Mouse (Mus musculus) cerebellum, postnatal 14 days (tissue): ENCODE results near the gene Poc1a.

Experiments
- DNase-seq, 2 experiments: peaks; one replicate each; pipeline ENCODE4 v3.0.0; 2021; ENCODE audit warnings: mixed read lengths in 2 of 2

Gene Poc1a

DNA sequence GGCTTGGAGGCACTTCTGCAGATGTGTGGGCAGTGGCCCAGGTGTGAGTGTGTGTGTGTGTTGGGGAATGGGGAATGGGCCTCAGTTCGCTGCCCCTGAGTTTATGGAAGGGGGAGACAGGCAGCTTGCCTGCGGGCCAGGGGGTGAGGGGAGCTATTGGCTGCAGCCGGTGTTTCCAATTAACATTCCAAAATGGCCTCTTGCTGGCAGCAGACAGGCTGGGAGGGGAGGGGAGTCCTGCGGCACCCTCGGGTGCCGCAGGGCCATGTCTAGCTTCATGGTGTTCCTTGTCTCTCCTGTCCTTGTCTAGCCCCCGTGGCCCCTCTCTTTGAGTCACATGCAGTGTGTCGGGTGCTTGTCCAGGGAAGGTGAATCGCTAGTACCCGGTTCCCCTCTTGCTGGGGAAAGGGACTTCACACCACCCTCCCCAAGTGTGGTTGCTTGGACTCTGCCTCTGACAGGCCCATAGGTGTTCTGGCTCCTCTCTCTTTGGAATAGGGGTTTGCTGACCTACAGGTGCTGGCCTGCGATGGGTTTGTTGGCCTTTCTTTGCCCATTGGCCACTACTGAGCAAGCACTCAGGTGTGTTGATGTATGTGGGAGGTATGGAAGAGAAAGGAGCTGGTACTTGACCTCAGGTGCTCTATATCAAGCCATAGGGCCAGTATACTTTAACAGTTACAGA lies 89.1 kb downstream of the Poc1a start:
- DNase-seq = peak; percentile 52 to 61

GRCm38 (mm10) chr9:106370620-106371383 lies 89.9 kb downstream of the Poc1a start:
- no peak for DNase-seq

- DNase-seq = no peak
Measured at GRCm38 (mm10) chr9:106371384-106371671, 90.5 kb downstream of the Poc1a start.

DNA sequence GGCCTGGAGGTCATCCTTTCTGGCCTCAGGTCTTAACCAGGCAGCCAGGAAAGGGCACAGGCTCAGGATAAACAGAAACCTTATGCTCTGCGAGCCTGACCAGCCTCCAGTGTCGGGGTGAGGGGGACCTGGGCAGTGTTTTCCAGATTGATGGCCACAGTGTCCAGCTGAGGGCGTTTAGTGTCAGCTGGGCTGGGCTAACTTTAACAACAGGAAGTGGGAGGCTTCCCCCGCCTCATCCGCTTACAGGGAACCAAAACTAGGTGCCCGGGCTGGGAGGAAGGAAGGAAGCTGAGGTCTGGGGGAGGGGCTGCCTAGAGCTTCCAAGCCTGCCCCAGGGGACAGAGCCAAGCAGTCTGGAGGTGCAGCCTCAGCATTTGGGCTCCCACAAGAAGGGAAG lies 90.9 kb downstream of the Poc1a start:
- peak in 1 of 2 experiments; percentile 34 for DNase-seq

DNA sequence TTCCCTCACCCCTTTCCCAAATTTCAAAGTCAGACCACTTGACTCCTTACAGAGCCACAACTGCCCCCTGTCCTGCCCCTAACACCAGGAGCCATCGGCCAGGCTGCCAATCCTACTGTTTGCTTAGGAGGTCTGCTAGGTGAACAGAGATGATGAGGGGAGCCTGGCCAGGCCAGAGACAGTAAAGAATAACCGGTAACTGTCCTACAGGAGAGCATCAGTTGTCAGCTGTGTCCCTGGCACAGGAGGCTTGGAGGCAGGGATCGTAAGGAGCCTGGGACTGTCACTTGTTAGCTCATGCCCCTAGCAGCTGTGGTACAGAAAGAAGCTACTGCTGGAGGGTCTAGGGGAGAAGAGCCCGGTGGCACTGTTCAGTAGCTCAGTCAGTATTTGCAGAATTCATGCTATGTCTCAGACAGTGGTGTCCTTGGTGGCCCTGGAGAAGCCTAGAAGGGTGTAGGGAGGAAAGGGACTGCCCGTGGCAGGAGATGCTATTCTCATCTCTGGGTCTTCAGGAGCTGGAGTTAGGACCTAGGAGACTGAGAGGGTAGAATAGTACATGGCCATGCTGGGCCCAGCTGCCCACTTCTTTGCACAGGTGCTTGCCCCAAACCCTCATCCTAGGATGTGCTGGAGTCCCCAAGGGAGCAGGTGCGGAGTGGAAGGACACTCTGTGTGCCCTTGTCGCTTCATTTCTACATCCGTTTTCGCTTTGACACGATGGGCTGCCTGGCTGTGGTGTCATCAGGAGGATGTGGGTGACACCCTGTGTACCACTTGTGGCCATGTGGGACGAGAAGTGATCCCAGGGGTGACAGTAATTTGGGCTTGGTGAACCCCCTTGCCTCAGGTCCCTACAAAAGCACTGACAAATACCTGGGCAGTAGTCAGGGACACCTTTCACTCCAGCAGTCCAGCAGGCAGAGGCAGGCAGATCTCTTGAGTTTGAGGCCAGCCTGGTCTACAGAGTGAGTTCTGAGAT lies 91.9 kb downstream of the Poc1a start:
- DNase-seq = no peak

- peak in 1 of 2 experiments; percentile 31 for DNase-seq
Measured at GRCm38 (mm10) chr9:106373973-106374372, 93.1 kb downstream of the Poc1a start.

- DNase-seq = peak in 1 of 2 experiments; percentile 31
Measured at GRCm38 (mm10) chr9:106377247-106377646, 96.4 kb downstream of the Poc1a start.

DNA sequence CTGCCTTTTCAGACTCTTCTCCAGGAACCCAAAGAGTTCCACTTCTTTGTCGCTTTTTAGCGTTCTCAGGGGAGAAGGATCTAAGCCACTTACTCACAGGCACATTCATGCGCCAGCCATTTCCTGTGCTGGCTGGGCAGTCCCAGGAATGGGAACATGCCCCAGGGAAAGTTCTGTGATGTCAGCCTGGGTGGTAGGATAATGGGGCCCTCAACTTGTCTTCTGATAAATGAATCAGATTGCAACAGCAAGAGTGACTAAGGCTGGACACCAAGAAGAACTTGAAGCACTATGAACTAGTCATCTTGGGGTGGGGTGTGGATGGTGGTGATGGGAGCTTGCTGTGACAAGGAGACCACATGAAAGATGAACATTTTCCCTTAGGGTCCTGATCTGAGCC lies 97.2 kb downstream of the Poc1a start:
- DNase-seq = no peak

GRCm38 (mm10) chr9:106378753-106379152 lies 97.9 kb downstream of the Poc1a start:
- DNase-seq = no peak

DNA sequence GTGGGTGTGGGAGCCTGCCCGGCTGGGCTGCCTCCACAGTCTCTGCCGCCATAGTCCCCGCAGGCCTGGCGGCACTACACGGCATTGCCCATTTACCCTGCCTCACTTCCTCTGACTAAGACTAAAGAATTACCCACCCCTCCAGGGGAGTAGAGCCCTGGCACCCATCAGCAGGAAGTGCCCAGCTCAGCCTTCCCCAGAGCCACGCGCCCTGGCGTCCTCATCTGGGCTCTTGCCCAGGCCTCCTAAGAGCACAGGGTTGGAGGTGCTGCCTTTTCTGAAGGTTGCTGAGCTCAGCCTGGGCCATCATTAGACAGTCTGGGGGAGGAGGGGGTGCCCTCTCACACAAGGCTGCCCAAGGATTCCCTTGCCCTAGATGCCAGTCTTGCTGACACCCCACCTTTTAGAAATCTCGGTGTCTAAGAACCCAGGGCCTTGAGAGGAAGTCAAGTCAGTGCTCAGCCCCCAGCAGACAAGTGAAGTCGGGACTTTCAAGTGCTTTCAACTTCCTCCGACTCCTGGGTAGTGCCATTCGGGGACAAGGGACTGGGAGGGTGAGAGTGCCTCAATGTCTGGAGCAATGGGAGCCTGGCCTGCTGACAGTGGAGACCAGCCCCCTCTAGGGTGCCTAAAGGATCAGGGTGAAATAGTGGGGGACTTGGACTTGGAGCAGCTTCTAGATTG lies 105.5 kb downstream of the Poc1a start:
- DNase-seq = no peak

DNA sequence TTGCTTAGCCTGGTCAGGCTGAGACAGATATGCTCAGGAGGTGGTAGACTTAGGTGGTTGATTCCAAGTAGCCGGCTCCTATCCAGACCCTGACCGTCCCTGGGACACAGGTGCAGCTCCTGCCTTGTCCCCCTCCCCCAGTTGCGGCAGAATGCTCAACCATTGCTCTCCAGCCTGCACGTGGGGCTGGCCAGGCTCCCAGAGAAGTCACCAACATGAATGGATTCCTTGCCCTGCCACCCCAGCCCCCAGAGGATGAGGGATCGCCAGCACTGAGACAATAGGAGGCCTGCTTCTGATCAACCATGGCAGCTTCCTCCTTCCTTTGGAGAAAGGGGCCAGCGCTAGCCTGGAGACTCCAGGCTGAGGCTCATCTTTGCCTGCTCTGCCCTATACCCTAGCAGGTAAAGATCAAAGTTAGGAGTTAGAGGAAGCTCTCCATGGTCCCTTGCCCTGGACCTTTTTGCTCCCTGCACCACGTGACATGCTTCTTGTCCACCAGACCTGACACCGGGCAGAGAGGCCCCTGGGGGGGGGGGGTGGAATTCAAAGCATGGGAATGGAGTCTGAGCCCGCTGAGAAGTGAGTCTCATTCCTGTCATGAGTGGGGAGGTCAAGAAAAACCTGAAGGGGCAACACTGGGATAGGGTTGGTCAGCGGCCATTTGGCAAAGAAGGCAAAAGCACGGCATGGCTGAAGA lies 112.1 kb downstream of the Poc1a start:
- DNase-seq = no peak

GRCm38 (mm10) chr9:106393548-106393947 lies 112.7 kb downstream of the Poc1a start:
- DNase-seq = no peak

DNA sequence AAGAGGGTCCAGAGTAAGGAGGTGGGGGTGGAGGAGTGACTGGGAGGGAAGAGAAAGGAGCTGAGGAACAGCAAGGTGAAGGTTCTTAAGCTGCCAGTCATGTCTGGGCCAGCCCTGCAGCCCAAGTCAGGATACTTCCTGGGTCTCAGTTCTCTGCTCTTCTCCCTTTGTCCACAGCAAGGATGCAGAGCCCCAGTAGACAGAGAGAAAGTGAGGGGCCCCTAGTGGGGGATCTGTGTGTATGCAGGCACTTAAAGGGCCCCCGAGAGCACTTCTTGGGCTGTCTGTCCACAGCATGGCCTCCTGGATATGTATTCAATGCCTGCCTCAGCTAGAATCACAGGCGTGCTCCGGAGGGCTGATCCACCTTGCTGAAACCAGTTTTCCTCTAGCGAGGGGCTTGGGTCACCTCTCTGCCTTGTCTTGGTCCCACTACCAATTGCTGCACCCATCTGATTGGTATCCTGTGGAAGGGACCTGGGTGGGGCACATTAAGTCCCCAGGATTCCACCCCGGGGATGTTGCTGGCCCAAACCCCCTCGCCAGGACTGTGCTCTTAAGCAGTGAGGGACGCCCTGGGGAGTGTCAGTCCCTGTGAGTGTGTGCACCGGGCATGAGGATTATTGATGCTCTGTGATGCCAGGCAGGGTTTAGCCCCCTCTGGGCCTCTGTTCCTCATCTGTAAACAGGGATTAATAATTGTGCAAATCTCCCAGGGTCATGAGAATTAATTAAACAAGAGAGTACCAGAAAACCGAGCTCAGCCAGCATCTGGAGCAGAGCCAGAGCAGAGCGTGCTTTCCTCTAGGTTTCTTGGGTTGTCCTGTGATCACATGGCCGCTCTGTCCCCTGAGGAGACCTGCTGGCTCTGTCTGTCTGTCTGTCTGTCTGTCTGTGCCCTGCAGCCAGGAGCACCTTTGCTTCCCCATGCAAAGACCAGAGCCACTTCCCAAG lies 114.1 kb downstream of the Poc1a start:
- DNase-seq = no peak

DNA sequence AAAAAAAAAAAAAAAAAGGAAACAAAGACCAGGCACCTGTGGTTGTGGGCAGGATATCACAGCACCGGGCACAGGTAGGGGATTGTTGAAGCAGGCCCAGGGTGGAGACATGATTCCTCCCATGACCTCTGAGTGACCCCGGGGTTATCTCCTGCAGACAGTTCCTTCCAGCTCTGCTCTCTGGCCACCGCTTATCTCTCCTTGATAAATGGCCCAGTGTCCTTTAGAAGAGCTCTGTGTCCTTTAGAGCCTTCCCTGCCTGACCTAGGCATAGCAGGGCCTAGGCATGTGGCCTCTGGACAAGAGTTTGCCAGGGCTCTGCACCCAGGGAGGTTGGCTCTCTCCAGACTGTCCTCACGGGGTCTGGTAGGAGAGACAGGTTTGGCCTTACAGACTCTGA lies 116.9 kb downstream of the Poc1a start:
- DNase-seq = no peak

DNA sequence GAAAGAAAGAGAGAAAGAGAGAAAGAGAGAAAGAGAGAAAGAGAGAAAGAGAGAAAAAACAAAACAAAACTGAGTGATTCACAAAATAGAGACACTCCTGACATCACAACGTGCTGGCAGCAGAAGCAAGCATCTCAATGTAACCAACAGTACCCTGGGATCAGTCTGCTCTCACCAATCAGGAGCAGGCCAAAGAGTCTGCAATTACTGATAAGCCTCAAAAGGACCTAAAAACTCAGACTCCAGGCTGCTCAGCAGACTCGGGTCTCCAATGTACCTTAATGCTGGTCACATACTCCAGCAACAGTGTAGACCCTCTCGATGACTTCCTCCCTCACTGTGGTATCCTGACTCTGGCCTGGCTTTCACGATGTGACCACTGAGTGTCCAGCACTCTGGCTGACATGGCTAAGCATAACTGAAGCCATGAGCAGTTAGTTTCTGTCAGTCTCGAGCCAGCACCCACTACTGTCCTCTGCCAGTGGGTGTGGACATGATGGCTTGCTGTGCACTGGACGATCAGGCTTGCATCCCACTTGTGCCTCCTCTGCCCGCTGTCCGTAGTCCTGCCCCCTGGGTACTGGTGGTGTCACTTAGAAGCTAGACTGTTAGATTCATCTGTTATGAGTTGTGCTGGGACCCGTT lies 117.9 kb downstream of the Poc1a start:
- no peak for DNase-seq

DNA sequence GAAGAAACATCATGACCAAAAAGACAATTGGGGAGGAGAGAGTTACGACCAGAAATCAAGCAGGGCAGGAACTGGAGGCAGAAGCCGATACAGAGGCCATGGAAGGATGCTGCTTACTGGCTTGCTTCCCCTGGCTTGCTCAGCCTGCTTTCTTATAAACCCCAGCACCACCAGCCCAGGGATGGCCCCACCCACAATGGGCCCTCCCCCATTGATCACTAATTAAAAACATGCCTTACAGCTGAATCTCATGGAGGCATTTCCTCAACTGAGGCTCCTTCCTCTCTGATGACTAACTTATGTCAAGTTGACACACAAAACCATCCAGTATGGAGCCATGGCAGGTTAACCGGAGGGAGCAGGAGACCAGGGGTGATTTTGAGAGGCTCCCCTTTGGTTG lies 118.9 kb downstream of the Poc1a start:
- no peak for DNase-seq
